Mouse (Mus musculus): ENCODE data around the gene B3gnt8. TPM values are rescaled to one million over a fixed set of nuclear protein-coding genes. Genes with fewer than 3 reads are reported as not detected.

B3gnt8 gene
- total and polyA plus RNA-seq, 3 experiments, result 0.46 to 1.6 TPM; not detected in 1

GRCm38 (mm10) chr7:25671686-25672085 is 45.2 kb downstream of the B3gnt8 start:
- TF ChIP-seq POLR2AphosphoS2 (IDR thresholded peaks at IDR 0.05; ENCODE audit: low read length), result 0 out of 2 replicates have a peak, but pooled peaks have one; percentile 12
- TF ChIP-seq MEF2A (IDR thresholded peaks at IDR 0.05; ENCODE audit: extremely low read depth, insufficient replicate concordance, low read depth, low read length, poor library complexity, severe bottlenecking), result no peak
- no peaks in the 10 kb centered on the region for H3K9me3 ChIP-seq (replicated peaks; ENCODE audit: insufficient read depth, low read length)
- H3K79me2 ChIP-seq (ENCODE audit: control insufficient read depth, insufficient read depth, low read length, poor library complexity), result no peaks in the 10 kb centered on the region
- no peak overlapping the region for H3K4me3 ChIP-seq (ENCODE audit: control insufficient read depth in 1 of 2, insufficient read depth in 1 of 2, low read depth in 2 of 2, low read length in 2 of 2)
- no peak for DNase-seq (ENCODE audit: low read depth, low spot score)
- no peaks in the 10 kb centered on the region for H3K27me3 ChIP-seq (ENCODE audit: control insufficient read depth in 1 of 2, insufficient read depth in 2 of 2, low read length in 2 of 2)
- H3K9ac ChIP-seq (ENCODE audit: control insufficient read depth, low read depth, low read length, poor library complexity, severe bottlenecking), result no peak overlapping the region
- H3K4me1 ChIP-seq (ENCODE audit: control insufficient read depth in 1 of 2, insufficient read depth in 2 of 2, low read length in 2 of 2), result 0 out of 4 replicates have a peak, but pooled peaks cover 0 to 3% of the 10 kb centered on the region in 2 experiments
- peaks cover 0 to 2% of the 10 kb centered on the region in 2 experiments; a peak in 2 of 4 replicates for H3K36me3 ChIP-seq (ENCODE audit: control insufficient read depth in 1 of 2, insufficient read depth in 2 of 2, low read length in 2 of 2)
- H3K27ac ChIP-seq (ENCODE audit: control insufficient read depth, low read depth, low read length), result no peak overlapping the region

GRCm38 (mm10) chr7:25672442-25672841 is 46.0 kb downstream of the B3gnt8 start:
- H3K4me3 ChIP-seq (ENCODE audit: control insufficient read depth in 1 of 2, insufficient read depth in 1 of 2, low read depth in 2 of 2, low read length in 2 of 2), result no peak overlapping the region
- no peak overlapping the region for H3K9ac ChIP-seq (ENCODE audit: control insufficient read depth, low read depth, low read length, poor library complexity, severe bottlenecking)
- H3K27ac ChIP-seq (ENCODE audit: control insufficient read depth, low read depth, low read length), result no peak overlapping the region
- 0 out of 4 replicates have a peak, but pooled peaks cover 0 to 3% of the 10 kb centered on the region in 2 experiments for H3K4me1 ChIP-seq (ENCODE audit: control insufficient read depth in 1 of 2, insufficient read depth in 2 of 2, low read length in 2 of 2)
- H3K9me3 ChIP-seq (replicated peaks; ENCODE audit: insufficient read depth, low read length), result no peaks in the 10 kb centered on the region
- DNase-seq (ENCODE audit: low read depth, low spot score), result peak; percentile 56
- H3K27me3 ChIP-seq (ENCODE audit: control insufficient read depth in 1 of 2, insufficient read depth in 2 of 2, low read length in 2 of 2), result no peaks in the 10 kb centered on the region
- TF ChIP-seq HCFC1 (IDR thresholded peaks at IDR 0.05; ENCODE audit: low read depth, low read length) (no peak), RAD21 (IDR thresholded peaks at IDR 0.05; ENCODE audit: low read depth, low read length) (peak; percentile 13), SMC3 (IDR thresholded peaks at IDR 0.05; ENCODE audit: low read depth, low read length) (peak; percentile 30; the same call in 1 of the 2 replicates), CTCF (IDR thresholded peaks at IDR 0.05 in 2 of 3, conservative IDR thresholded peaks at IDR 0.05 in 1 of 3; ENCODE audit: control insufficient read depth in 1 of 3, insufficient read depth in 1 of 3, low read depth in 2 of 3, low read length in 3 of 3, poor library complexity in 1 of 3, severe bottlenecking in 1 of 3) (peak; percentile 55 to 66 (median 55))
- H3K79me2 ChIP-seq (ENCODE audit: control insufficient read depth, insufficient read depth, low read length, poor library complexity), result no peaks in the 10 kb centered on the region
- H3K36me3 ChIP-seq (ENCODE audit: control insufficient read depth in 1 of 2, insufficient read depth in 2 of 2, low read length in 2 of 2), result no peaks in the 10 kb centered on the region; a peak in 2 of 4 replicates

GRCm38 (mm10) chr7:25674297-25674696 is 47.8 kb downstream of the B3gnt8 start:
- Histone ChIP-seq H3K36me3 (ENCODE audit: control insufficient read depth in 1 of 2, insufficient read depth in 2 of 2, low read length in 2 of 2) (peaks cover 0 to 16% of the 10 kb centered on the region in 2 experiments; a peak in 2 of 4 replicates), H3K9ac (ENCODE audit: control insufficient read depth, low read depth, low read length, poor library complexity, severe bottlenecking) (no peak overlapping the region), H3K27ac (ENCODE audit: control insufficient read depth, low read depth, low read length) (no peak overlapping the region), H3K9me3 (replicated peaks; ENCODE audit: insufficient read depth, low read length) (no peaks in the 10 kb centered on the region), H3K27me3 (ENCODE audit: control insufficient read depth in 1 of 2, insufficient read depth in 2 of 2, low read length in 2 of 2) (no peaks in the 10 kb centered on the region), H3K4me3 (ENCODE audit: control insufficient read depth in 1 of 2, insufficient read depth in 1 of 2, low read depth in 2 of 2, low read length in 2 of 2) (no peak overlapping the region), H3K79me2 (ENCODE audit: control insufficient read depth, insufficient read depth, low read length, poor library complexity) (no peaks in the 10 kb centered on the region), H3K4me1 (ENCODE audit: control insufficient read depth in 1 of 2, insufficient read depth in 2 of 2, low read length in 2 of 2) (peaks cover 3 to 21% of the 10 kb centered on the region in 2 experiments; a peak in 2 of 4 replicates)
- no peak for DNase-seq (ENCODE audit: low read depth, low spot score)
- 0 out of 2 replicates have a peak, but pooled peaks have one; percentile 11 for TF ChIP-seq POLR2AphosphoS2 (IDR thresholded peaks at IDR 0.05; ENCODE audit: low read length)
- 0 out of 4 replicates have a peak, but pooled peaks of 1 of the 2 experiments have one; percentile 5 for TF ChIP-seq POLR2A (IDR thresholded peaks at IDR 0.05; ENCODE audit: control insufficient read depth in 1 of 2, insufficient read depth in 1 of 2, low read depth in 1 of 2, low read length in 2 of 2, poor library complexity in 1 of 2)
- TF ChIP-seq USF2 (IDR thresholded peaks at IDR 0.05; ENCODE audit: borderline replicate concordance in 1 of 2, insufficient read depth in 1 of 2, low read depth in 1 of 2, low read length in 2 of 2), result no peak
- TF ChIP-seq MYC (IDR thresholded peaks at IDR 0.05; ENCODE audit: low read depth, low read length), result no peak
- TF ChIP-seq TBP (IDR thresholded peaks at IDR 0.05; ENCODE audit: low read depth, low read length), result no peak
